Mouse (Mus musculus): ENCODE measurements at regions not wholly inside any gene's neighbourhood (a gene's known extent, or its start where the extent isn't known, plus 50 kb on each side); places are given as distances from the start of the nearest gene placed in this dataset.

DNA sequence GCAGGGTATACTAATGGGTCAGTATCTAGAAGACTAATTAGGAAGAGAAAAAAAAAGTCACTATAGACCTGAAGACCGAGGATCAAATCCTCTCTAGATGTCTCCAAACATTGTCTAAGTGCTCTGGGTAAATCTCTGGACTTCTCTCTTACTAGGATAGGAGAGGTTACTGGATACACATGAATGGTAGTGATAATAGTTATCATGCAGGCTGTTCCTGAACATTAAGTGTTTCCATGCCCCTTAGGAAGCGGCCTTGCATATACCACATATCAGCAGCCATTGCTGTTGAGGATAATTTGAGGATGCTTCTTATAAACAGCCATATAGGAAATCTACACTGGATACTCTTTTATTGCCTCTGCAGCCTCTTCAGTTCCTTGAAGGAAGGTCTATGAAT is 274.2 kb upstream of the Ppargc1a start:
- no peak overlapping the region for H3K9ac ChIP-seq (ENCODE audit: insufficient read depth, low read depth)
- no peak for DNase-seq (ENCODE audit: extremely low read depth)
- TF ChIP-seq ELF1 (IDR thresholded peaks at IDR 0.05; ENCODE audit: low read depth, low read length) (no peak), KAT2A (IDR thresholded peaks at IDR 0.05; ENCODE audit: insufficient replicate concordance, low read length) (no peak), MAFK (IDR thresholded peaks at IDR 0.05; ENCODE audit: insufficient replicate concordance, low read length) (no peak), NELFE (IDR thresholded peaks at IDR 0.05; ENCODE audit: low read depth, low read length) (no peak), POLR2AphosphoS2 (IDR thresholded peaks at IDR 0.05; ENCODE audit: low read depth, low read length) (no peak), ZKSCAN1 (IDR thresholded peaks at IDR 0.05; ENCODE audit: borderline replicate concordance, low read depth, low read length) (no peak), BHLHE40 (IDR thresholded peaks at IDR 0.05; ENCODE audit: low read depth, low read length) (no peak), IRF4 (IDR thresholded peaks at IDR 0.05; ENCODE audit: low read depth, low read length) (no peak), RCOR1 (conservative IDR thresholded peaks at IDR 0.05; ENCODE audit: low read depth, low read length) (no peak), NRF1 (IDR thresholded peaks at IDR 0.05; ENCODE audit: low read depth, low read length) (no peak), SIN3A (IDR thresholded peaks at IDR 0.05; ENCODE audit: low read length) (no peak), MYC (IDR thresholded peaks at IDR 0.05; ENCODE audit: low read depth, low read length) (no peak), MAX (IDR thresholded peaks at IDR 0.05; ENCODE audit: low read length) (no peak), MEF2A (IDR thresholded peaks at IDR 0.05; ENCODE audit: borderline replicate concordance, low read depth, low read length) (no peak), MXI1 (IDR thresholded peaks at IDR 0.05; ENCODE audit: low read depth, low read length) (no peak), JUN (IDR thresholded peaks at IDR 0.05; ENCODE audit: insufficient read depth, low read depth, low read length) (no peak), UBTF (IDR thresholded peaks at IDR 0.05; ENCODE audit: low read depth, low read length) (no peak), EP300 (IDR thresholded peaks at IDR 0.05; ENCODE audit: low read length) (no peak), MAZ (IDR thresholded peaks at IDR 0.05; ENCODE audit: low read depth, low read length) (no peak), ZC3H11A (IDR thresholded peaks at IDR 0.05; ENCODE audit: low read depth, low read length) (no peak)
- no peaks in the 10 kb centered on the region for H3K79me2 ChIP-seq (replicated peaks; ENCODE audit: control insufficient read depth, extremely low read depth, insufficient read depth, poor library complexity, severe bottlenecking)
- H3K27me3 ChIP-seq (replicated peaks): no peaks in the 10 kb centered on the region
- no peak overlapping the region for H3K27ac ChIP-seq (ENCODE audit: insufficient read depth, low read depth)
- H3K9me3 ChIP-seq (replicated peaks; ENCODE audit: low read length): no peaks in the 10 kb centered on the region
- no peak overlapping the region for H3K4me3 ChIP-seq (replicated peaks in 1 of 3; ENCODE audit: low read depth in 2 of 3, low read length in 2 of 3, poor library complexity in 1 of 3)
- H3K4me1 ChIP-seq (ENCODE audit: control insufficient read depth in 1 of 2, insufficient read depth in 2 of 2): no peaks in the 10 kb centered on the region
- no peaks in the 10 kb centered on the region for H3K36me3 ChIP-seq (replicated peaks in 1 of 2; ENCODE audit: control insufficient read depth in 1 of 2, insufficient read depth in 1 of 2, low read length in 1 of 2)
- dilution Hi-C loops (cut with MboI; ENCODE audit: extremely low pct_ligation_motif_present, extremely low pct_unique_long_range_greater_than_20kb, low sequenced_read_pairs): no loop called here
- H3K4me2 ChIP-seq (ENCODE audit: insufficient read depth, low read depth, poor library complexity, severe bottlenecking): no peak overlapping the region
- in situ Hi-C loops (cut with MboI; ENCODE audit: low pct_ligation_motif_present, low pct_unique_long_range_greater_than_20kb, low sequenced_read_pairs): no loop called here

DNA sequence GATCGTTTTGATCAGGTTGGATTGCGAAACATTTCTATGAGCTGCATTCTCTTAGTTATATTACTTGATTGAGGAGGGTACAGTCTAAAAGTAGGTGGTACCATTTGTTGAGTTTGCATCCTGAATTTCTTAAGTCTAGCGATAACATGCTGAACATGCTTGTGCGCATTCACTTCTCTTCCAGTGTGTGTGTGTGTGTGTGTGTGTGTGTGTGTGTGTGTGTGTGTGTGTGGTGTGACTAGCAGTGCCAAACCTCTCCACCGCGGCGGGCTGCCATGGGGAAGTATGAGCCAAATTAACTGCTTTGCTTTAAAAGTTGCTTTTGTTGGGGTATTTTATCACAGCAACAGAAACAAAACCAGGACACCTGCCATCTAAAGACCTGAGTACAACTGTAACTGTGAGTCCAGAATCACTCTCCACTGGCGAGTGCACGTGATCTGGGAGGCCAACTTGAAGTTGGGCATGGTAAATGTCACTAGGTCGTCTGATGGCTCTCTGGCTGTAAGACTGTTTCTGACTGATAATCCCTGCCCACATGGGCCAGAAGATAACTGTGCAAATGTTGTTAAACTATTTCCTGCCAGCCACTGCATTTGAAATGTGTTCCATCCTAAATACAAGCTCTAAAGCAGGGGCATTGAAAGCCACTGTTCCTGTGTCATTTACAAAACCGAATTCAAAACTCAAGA is 273.3 kb upstream of the Ppargc1a start:
- Histone ChIP-seq H3K4me3 (replicated peaks in 1 of 3; ENCODE audit: low read depth in 2 of 3, low read length in 2 of 3, poor library complexity in 1 of 3) (no peak overlapping the region), H3K27me3 (replicated peaks) (no peaks in the 10 kb centered on the region), H3K4me2 (ENCODE audit: insufficient read depth, low read depth, poor library complexity, severe bottlenecking) (no peak overlapping the region), H3K9ac (ENCODE audit: insufficient read depth, low read depth) (no peak overlapping the region), H3K9me3 (replicated peaks; ENCODE audit: low read length) (no peaks in the 10 kb centered on the region), H3K27ac (ENCODE audit: insufficient read depth, low read depth) (no peak overlapping the region), H3K4me1 (ENCODE audit: control insufficient read depth in 1 of 2, insufficient read depth in 2 of 2) (no peaks in the 10 kb centered on the region), H3K36me3 (replicated peaks in 1 of 2; ENCODE audit: control insufficient read depth in 1 of 2, insufficient read depth in 1 of 2, low read length in 1 of 2) (no peaks in the 10 kb centered on the region), H3K79me2 (replicated peaks; ENCODE audit: control insufficient read depth, extremely low read depth, insufficient read depth, poor library complexity, severe bottlenecking) (no peaks in the 10 kb centered on the region)
- in situ Hi-C loops (cut with MboI; ENCODE audit: low pct_ligation_motif_present, low pct_unique_long_range_greater_than_20kb, low sequenced_read_pairs) (no loop called here), dilution Hi-C loops (cut with MboI; ENCODE audit: extremely low pct_ligation_motif_present, extremely low pct_unique_long_range_greater_than_20kb, low sequenced_read_pairs) (no loop called here)
- TF ChIP-seq POLR2AphosphoS2 (IDR thresholded peaks at IDR 0.05; ENCODE audit: low read depth, low read length) (no peak), CTCF (conservative IDR thresholded peaks at IDR 0.05 in 1 of 2, IDR thresholded peaks at IDR 0.05 in 1 of 2; ENCODE audit: low read depth in 2 of 2, low read length in 2 of 2) (no peak), SIN3A (IDR thresholded peaks at IDR 0.05; ENCODE audit: low read length) (no peak), KAT2A (IDR thresholded peaks at IDR 0.05; ENCODE audit: insufficient replicate concordance, low read length) (no peak), MXI1 (IDR thresholded peaks at IDR 0.05; ENCODE audit: low read depth, low read length) (no peak), EP300 (IDR thresholded peaks at IDR 0.05; ENCODE audit: low read length) (no peak), JUND (conservative IDR thresholded peaks at IDR 0.05; ENCODE audit: low read depth, low read length) (no peak), NRF1 (IDR thresholded peaks at IDR 0.05; ENCODE audit: low read depth, low read length) (no peak), E2F4 (IDR thresholded peaks at IDR 0.05; ENCODE audit: insufficient replicate concordance, low read depth, low read length) (no peak), RAD21 (IDR thresholded peaks at IDR 0.05; ENCODE audit: low read depth, low read length) (no peak), ZNF384 (IDR thresholded peaks at IDR 0.05; ENCODE audit: low read depth, low read length) (no peak), SMC3 (IDR thresholded peaks at IDR 0.05; ENCODE audit: low read depth, low read length) (no peak), MAX (IDR thresholded peaks at IDR 0.05; ENCODE audit: low read length) (no peak), ELF1 (IDR thresholded peaks at IDR 0.05; ENCODE audit: low read depth, low read length) (no peak), USF1 (IDR thresholded peaks at IDR 0.05; ENCODE audit: low read depth, low read length) (no peak), JUN (IDR thresholded peaks at IDR 0.05; ENCODE audit: insufficient read depth, low read depth, low read length) (no peak), MEF2A (IDR thresholded peaks at IDR 0.05; ENCODE audit: borderline replicate concordance, low read depth, low read length) (no peak)
- DNase-seq (ENCODE audit: extremely low read depth): no peak
